Mouse (Mus musculus) hindbrain, embryonic 11.5 days (tissue): Measurements from ENCODE around the gene Wwc1. TPM values are rescaled to one million over a fixed set of nuclear protein-coding genes. Genes with fewer than 3 reads are reported as not detected.

Experiments
- ATAC-seq: fragments of 200-750 bp; cut with Nextera tagmentation; 2 replicates; pipeline ENCODE4 v1.8.0; 2017; ENCODE audit warnings: mild to moderate bottlenecking, moderate TSS enrichment, moderate library complexity; ENCODE audit not compliant: low FRiP score
- DNase-seq: peaks from one replicate; pipeline ENCODE4 v3.0.0-alpha.2; 2015; ENCODE audit warnings: low spot score
- H3K27ac ChIP-seq: fragments of 300-500 bp; sonication (generic); 2 replicates; pipeline ENCODE4 v1.5.1; 2014; ENCODE audit warnings: mild to moderate bottlenecking, low read depth, low read length
- H3K27me3 ChIP-seq: fragments of 300-500 bp; sonication (generic); 2 replicates; pipeline ENCODE4 v1.6.1; 2014; ENCODE audit warnings: mild to moderate bottlenecking, low read length, moderate library complexity, mixed read lengths; ENCODE audit not compliant: control insufficient read depth, insufficient read depth
- H3K36me3 ChIP-seq: fragments of 300-500 bp; sonication (generic); 2 replicates; pipeline ENCODE4 v1.6.1; 2014; ENCODE audit warnings: mild to moderate bottlenecking, low read length, moderate library complexity, mixed read lengths; ENCODE audit not compliant: control insufficient read depth, insufficient read depth
- H3K4me1 ChIP-seq: fragments of 300-500 bp; sonication (generic); replicated peaks from 2 replicates; pipeline ENCODE4 v1.6.1; 2014; ENCODE audit warnings: low read length, mixed read lengths; ENCODE audit not compliant: control insufficient read depth, insufficient read depth
- H3K4me2 ChIP-seq: fragments of 300-500 bp; sonication (generic); replicated peaks from 2 replicates; pipeline ENCODE4 v1.6.1; 2014; ENCODE audit warnings: mild to moderate bottlenecking, low read depth, low read length
- H3K4me3 ChIP-seq: fragments of 300-500 bp; sonication (generic); 2 replicates; pipeline ENCODE4 v1.5.1; 2014; ENCODE audit warnings: low read depth, low read length
- H3K9ac ChIP-seq: fragments of 300-500 bp; sonication (generic); 2 replicates; pipeline ENCODE4 v1.6.1; 2014; ENCODE audit warnings: low read depth, low read length
- H3K9me3 ChIP-seq: fragments of 300-500 bp; sonication (generic); 2 replicates; pipeline ENCODE4 v1.6.1; 2016; ENCODE audit warnings: low read length; ENCODE audit not compliant: control insufficient read depth
- WGBS: fragments of 180-500 bp; shearing (Covaris S2); extraction: QIAGEN DNeasy Blood & Tissue Kit; methylation state at CpG from one replicate; pipeline ENCODE4 v1.1.7; 2014; 5-methylcytosine and 5-hydroxymethylcytosine counted together
- polyA plus RNA-seq: library from polyadenylated mRNA; unstranded; fragments of >200 nt; fragmentation: Nextera tagmentation; extraction: Ambion mirVana; gene quantifications from 2 replicates; pipeline ENCODE4 v1.2.1, GENCODE M21; 2014

Wwc1 gene
- polyA plus RNA-seq, 1 experiment from 2014 or later, result 7.0 TPM

- Histone ChIP-seq H3K9ac (no peak overlapping the region), H3K36me3 (no peaks in the 10 kb centered on the region), H3K9me3 (0 out of 2 replicates have a peak, but pooled peaks cover 2% of the 10 kb centered on the region), H3K4me1 (no peaks in the 10 kb centered on the region), H3K4me2 (no peak overlapping the region), H3K27ac (no peak overlapping the region), H3K4me3 (no peak overlapping the region), H3K27me3 (no peaks in the 10 kb centered on the region)
- DNase-seq (no peak), ATAC-seq (no peak)
- WGBS, result 66% methylated on average over 2 of the region's 2 CpGs
Measured at GRCm38 (mm10) chr11:35963554-35963953, 16.8 kb downstream of the Wwc1 start.

- Histone ChIP-seq H3K36me3 (no peaks in the 10 kb centered on the region), H3K27me3 (no peaks in the 10 kb centered on the region), H3K9me3 (0 out of 2 replicates have a peak, but pooled peaks cover 2% of the 10 kb centered on the region), H3K27ac (no peak overlapping the region), H3K4me3 (no peak overlapping the region), H3K9ac (no peak overlapping the region), H3K4me2 (no peak overlapping the region), H3K4me1 (no peaks in the 10 kb centered on the region)
- WGBS, result 100% methylated on average over 2 of the region's 2 CpGs
- DNase-seq (no peak), ATAC-seq (no peak)
Measured at GRCm38 (mm10) chr11:35962431-35962830, 17.9 kb downstream of the Wwc1 start.

GRCm38 (mm10) chr11:35959270-35959669 is 21.1 kb downstream of the Wwc1 start:
- Histone ChIP-seq H3K27me3 (no peaks in the 10 kb centered on the region), H3K4me1 (0 out of 2 replicates have a peak, but pooled peaks cover 2% of the 10 kb centered on the region), H3K4me3 (no peak overlapping the region), H3K9ac (no peak overlapping the region), H3K4me2 (no peak overlapping the region), H3K36me3 (no peaks in the 10 kb centered on the region), H3K27ac (no peak overlapping the region), H3K9me3 (no peaks in the 10 kb centered on the region)
- 89% methylated on average over 3 of the region's 3 CpGs for WGBS
- ATAC-seq, result no peak
- no peak for DNase-seq

GRCm38 (mm10) chr11:35955572-35955971 is 24.8 kb downstream of the Wwc1 start:
- ATAC-seq (no peak), DNase-seq (no peak)
- no peak overlapping the region for H3K4me2 ChIP-seq
- H3K9ac ChIP-seq, result no peak overlapping the region
- H3K27me3 ChIP-seq, result no peaks in the 10 kb centered on the region
- H3K27ac ChIP-seq, result no peak overlapping the region
- H3K4me1 ChIP-seq, result 0 out of 2 replicates have a peak, but pooled peaks cover 2% of the 10 kb centered on the region
- 65% methylated on average over 3 of the region's 3 CpGs for WGBS
- no peaks in the 10 kb centered on the region for H3K36me3 ChIP-seq
- no peaks in the 10 kb centered on the region for H3K9me3 ChIP-seq
- H3K4me3 ChIP-seq, result no peak overlapping the region

GRCm38 (mm10) chr11:35953179-35953578 is 27.1 kb downstream of the Wwc1 start:
- no peaks in the 10 kb centered on the region for H3K36me3 ChIP-seq
- WGBS, result 90% methylated on average over 4 of the region's 4 CpGs
- 0 out of 2 replicates have a peak, but pooled peaks cover 2% of the 10 kb centered on the region for H3K4me1 ChIP-seq
- DNase-seq (no peak), ATAC-seq (no peak)
- no peak overlapping the region for H3K9ac ChIP-seq
- H3K4me3 ChIP-seq, result no peak overlapping the region
- no peak overlapping the region for H3K27ac ChIP-seq
- no peaks in the 10 kb centered on the region for H3K27me3 ChIP-seq
- H3K9me3 ChIP-seq, result no peaks in the 10 kb centered on the region
- H3K4me2 ChIP-seq, result no peak overlapping the region

- WGBS, result 60% methylated on average over 4 of the region's 4 CpGs
- no peak overlapping the region for H3K27ac ChIP-seq
- no peaks in the 10 kb centered on the region for H3K36me3 ChIP-seq
- H3K4me2 ChIP-seq, result no peak overlapping the region
- DNase-seq (no peak), ATAC-seq (no peak)
- H3K27me3 ChIP-seq, result no peaks in the 10 kb centered on the region
- H3K9ac ChIP-seq, result no peak overlapping the region
- H3K4me1 ChIP-seq, result 0 out of 2 replicates have a peak, but pooled peaks cover under 1% of the 10 kb centered on the region
- no peak overlapping the region for H3K4me3 ChIP-seq
- H3K9me3 ChIP-seq, result no peaks in the 10 kb centered on the region
Measured at GRCm38 (mm10) chr11:35951727-35952065, 28.6 kb downstream of the Wwc1 start.

- Histone ChIP-seq H3K36me3 (no peaks in the 10 kb centered on the region), H3K9me3 (no peaks in the 10 kb centered on the region), H3K4me3 (no peak overlapping the region), H3K4me2 (no peak overlapping the region), H3K27me3 (no peaks in the 10 kb centered on the region), H3K4me1 (no peaks in the 10 kb centered on the region), H3K27ac (no peak overlapping the region), H3K9ac (no peak overlapping the region)
- 76% methylated on average over 15 of the region's 15 CpGs for whole genome bisulfite sequencing
- DNase-seq, result no peak
- no peak for ATAC-seq
Measured at GRCm38 (mm10) chr11:35951058-35951726, 29.1 kb downstream of the Wwc1 start.

- Histone ChIP-seq H3K4me2 (no peak overlapping the region), H3K9ac (no peak overlapping the region), H3K4me1 (no peaks in the 10 kb centered on the region), H3K9me3 (no peaks in the 10 kb centered on the region), H3K27me3 (no peaks in the 10 kb centered on the region), H3K27ac (no peak overlapping the region), H3K36me3 (no peaks in the 10 kb centered on the region), H3K4me3 (no peak overlapping the region)
- ATAC-seq (no peak), DNase-seq (no peak)
- WGBS, result 84% methylated on average over 7 of the region's 7 CpGs
Measured at GRCm38 (mm10) chr11:35950466-35950865, 29.9 kb downstream of the Wwc1 start.

GRCm38 (mm10) chr11:35950011-35950410 is 30.3 kb downstream of the Wwc1 start:
- ATAC-seq (no peak), DNase-seq (no peak)
- no peak overlapping the region for H3K4me3 ChIP-seq
- H3K9ac ChIP-seq, result no peak overlapping the region
- 94% methylated on average over 3 of the region's 3 CpGs for WGBS
- H3K27ac ChIP-seq, result no peak overlapping the region
- H3K4me1 ChIP-seq, result no peaks in the 10 kb centered on the region
- no peak overlapping the region for H3K4me2 ChIP-seq
- H3K36me3 ChIP-seq, result no peaks in the 10 kb centered on the region
- no peaks in the 10 kb centered on the region for H3K27me3 ChIP-seq
- H3K9me3 ChIP-seq, result no peaks in the 10 kb centered on the region
